Mouse (Mus musculus): ENCODE data around the gene Erbb4. TPM values are rescaled to one million over a fixed set of nuclear protein-coding genes. Genes with fewer than 3 reads are reported as not detected.
A peak's percentile ranks its signal among the peaks of the same experiment; 100 is the strongest.

Gene Erbb4
- polyA plus RNA-seq, 1 experiment from 2014 or later, result 10.3 TPM

DNA sequence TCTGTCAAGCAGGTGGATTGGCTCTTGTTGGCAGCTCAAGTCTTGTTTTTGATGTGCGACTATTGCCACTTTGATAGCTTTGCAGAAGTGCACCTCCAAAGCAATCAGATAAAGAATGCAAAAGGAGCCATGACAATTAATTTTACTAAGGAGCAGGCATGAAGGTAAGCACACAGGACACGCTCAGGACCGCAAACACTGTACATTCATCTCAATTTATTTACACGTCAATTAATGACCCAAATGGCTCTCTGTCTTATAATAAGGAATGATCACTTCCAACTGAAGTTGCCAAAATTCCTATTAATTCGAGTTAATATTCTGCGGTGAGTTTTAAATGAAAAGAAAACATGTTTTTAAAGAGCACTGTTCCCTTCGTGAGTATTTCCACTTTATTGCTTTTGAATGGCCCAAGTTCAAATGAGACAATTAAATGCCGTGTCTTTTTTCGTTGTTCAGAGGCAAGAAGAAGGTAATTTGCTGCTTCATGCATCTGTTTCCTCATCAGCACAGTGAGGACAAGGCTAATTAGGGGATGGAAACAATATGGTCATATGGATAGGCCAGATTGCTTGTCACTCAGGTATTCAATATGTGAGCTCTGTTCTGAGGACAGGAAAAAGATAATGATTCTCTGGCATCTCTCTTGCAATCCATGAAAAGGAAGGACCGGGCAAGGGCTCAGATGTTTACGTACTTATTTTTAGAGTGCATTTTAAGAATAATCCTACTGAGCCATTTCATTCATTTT lies 61.5 kb downstream of the Erbb4 start:
- no peaks in the 10 kb centered on the region for H3K27me3 ChIP-seq
- CTCF ChIA-PET, result no interaction called here
- TF ChIP-seq CTCF (IDR thresholded peaks at IDR 0.05), result no peak
- in situ Hi-C loops (cut with MboI; ENCODE audit: low pct_unique_long_range_greater_than_20kb), result no loop called here
- no peak for ATAC-seq
- DNase-seq (ENCODE audit: low read depth, low spot score), result no peak
- POLR2A ChIA-PET, result no interaction called here

DNA sequence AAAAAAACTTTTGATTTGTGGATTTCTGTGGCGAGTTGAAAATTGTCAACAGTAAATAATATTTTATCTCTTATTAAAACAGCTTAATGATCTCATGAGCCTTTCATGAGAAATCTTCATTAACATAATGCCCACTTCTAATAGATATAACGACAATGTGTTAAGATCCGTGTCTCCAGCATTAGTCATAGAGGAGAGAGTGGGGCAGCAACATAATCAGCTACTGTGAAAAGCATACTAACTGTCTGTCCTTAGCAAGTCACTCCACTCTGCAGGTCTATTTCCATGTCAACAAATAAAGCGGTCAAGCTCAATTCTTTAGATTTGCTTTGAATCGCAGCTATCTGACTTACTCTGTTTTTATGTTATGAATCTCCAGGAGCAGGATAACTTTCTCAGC lies 80.0 kb downstream of the Erbb4 start:
- CTCF ChIA-PET, result no interaction called here
- POLR2A ChIA-PET, result no interaction called here
- no peak for DNase-seq (ENCODE audit: low read depth, low spot score)
- H3K27me3 ChIP-seq, result no peaks in the 10 kb centered on the region
- in situ Hi-C loops (cut with MboI; ENCODE audit: low pct_unique_long_range_greater_than_20kb), result loop anchor here (5.0 kb wide), 1 partner anchor 79 kb away; the partner anchor contains the start of gene Erbb4
- no peak for ATAC-seq
- no peak for TF ChIP-seq CTCF (IDR thresholded peaks at IDR 0.05)

DNA sequence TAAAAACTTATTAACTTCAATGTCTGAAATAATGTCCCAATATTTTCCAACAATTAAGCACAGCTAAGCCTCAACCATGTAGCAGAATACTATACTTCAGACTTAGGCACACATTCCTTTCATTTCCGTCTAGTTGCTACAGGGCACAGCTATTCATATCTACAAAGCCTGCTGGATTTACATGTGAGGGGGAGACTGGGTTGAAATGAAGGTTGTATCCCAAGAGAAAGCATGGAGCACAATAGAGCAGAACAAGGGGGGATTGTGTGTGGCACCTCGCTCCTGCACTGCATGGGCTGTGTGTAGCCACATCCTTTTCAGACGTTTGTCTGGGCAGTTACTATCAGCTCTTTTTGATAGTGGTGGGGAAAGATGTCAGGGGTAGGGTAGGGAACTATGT lies 83.0 kb downstream of the Erbb4 start:
- ChIA-PET POLR2A (interaction anchor here (1.0 kb wide), 2 partner anchors 81 to 83 kb away, joined by 3 to 5 read pairs; partner anchors contain the start of gene Erbb4), CTCF (interaction anchor here (0.8 to 1.0 kb wide), 2 partner anchors 9 to 28 kb away, joined by 3 read pairs; no protein-coding TSS in a partner anchor)
- DNase-seq (ENCODE audit: low read depth, low spot score), result peak; percentile 73
- H3K27me3 ChIP-seq, result no peaks in the 10 kb centered on the region
- peak; percentile 91 for ATAC-seq
- in situ Hi-C loops (cut with MboI; ENCODE audit: low pct_unique_long_range_greater_than_20kb), result loop anchor here (5.0 kb wide), 1 partner anchor 82 kb away; the partner anchor contains the start of gene Erbb4
- no peak for TF ChIP-seq CTCF (IDR thresholded peaks at IDR 0.05)

GRCm38 (mm10) chr1:69023157-69023925 lies 84.5 kb downstream of the Erbb4 start:
- H3K27me3 ChIP-seq, result no peaks in the 10 kb centered on the region
- CTCF ChIA-PET, result interaction anchor here (0.6 kb wide), 1 partner anchor 191 kb away, joined by 3 read pairs; no protein-coding TSS in a partner anchor
- TF ChIP-seq CTCF (IDR thresholded peaks at IDR 0.05), result no peak
- in situ Hi-C loops (cut with MboI; ENCODE audit: low pct_unique_long_range_greater_than_20kb), result no loop called here
- DNase-seq (ENCODE audit: low read depth, low spot score), result peak; percentile 71
- POLR2A ChIA-PET, result no interaction called here
- peak; percentile 52 for ATAC-seq

DNA sequence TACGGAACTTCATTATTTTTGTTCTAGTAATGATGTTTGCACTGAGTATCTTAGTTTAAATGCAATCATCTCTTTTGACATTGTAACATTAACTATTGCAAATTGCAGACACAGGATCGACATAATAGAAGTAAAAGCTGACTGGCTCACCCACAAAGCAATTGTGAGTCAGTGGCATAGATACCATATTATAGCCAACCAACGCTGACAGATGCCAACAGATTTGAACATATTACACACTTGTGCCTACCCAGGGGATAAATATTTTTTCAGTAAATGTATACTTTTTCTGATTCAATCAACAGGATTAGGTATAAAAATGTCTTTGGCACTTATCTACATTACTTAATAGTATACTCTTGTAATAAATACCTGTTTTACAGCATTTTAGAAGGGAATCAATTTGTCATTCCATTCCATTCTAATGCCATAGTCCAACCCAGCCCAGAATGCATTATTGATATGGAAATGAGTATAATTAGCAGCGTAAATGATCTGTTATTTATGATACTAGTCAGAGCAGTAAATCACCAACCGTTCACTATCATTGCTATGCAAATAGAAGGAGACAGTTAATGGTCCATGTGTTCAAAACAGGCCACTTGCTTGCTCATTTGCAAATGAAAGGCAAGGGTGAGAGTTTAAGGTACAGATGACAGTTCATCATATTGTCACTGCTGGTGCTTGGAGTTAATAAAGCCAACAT lies 97.9 kb downstream of the Erbb4 start:
- no peaks in the 10 kb centered on the region for H3K27me3 ChIP-seq
- TF ChIP-seq CTCF (IDR thresholded peaks at IDR 0.05), result no peak
- ATAC-seq (no peak), DNase-seq (ENCODE audit: low read depth, low spot score) (no peak)
- in situ Hi-C loops (cut with MboI; ENCODE audit: low pct_unique_long_range_greater_than_20kb), result no loop called here
- ChIA-PET POLR2A (no interaction called here), CTCF (no interaction called here)

DNA sequence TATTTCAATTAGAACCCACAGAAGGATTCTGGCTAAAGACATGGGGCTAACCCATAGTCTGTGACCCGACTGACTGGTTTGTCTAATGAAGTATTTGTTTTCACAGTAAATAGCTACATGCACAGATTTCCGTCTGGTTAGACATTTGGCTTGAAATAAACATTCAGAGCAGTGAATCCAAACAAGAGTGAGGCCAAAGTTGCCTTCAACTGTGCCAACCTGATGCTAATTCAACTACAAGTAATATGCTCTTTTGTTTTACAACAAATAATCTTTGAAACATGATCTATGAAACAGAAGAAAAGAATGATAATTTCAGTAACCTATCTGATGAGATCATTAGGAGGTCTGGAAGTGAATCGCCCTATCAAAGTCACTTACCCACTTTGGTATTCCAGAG lies 106.5 kb downstream of the Erbb4 start:
- CTCF ChIA-PET, result interaction anchor here (1.2 to 1.4 kb wide), 2 partner anchors 13 to 137 kb away, joined by 3 read pairs; no protein-coding TSS in a partner anchor
- DNase-seq (ENCODE audit: low read depth, low spot score), result no peak
- in situ Hi-C loops (cut with MboI; ENCODE audit: low pct_unique_long_range_greater_than_20kb), result no loop called here
- no peak for ATAC-seq
- POLR2A ChIA-PET, result no interaction called here
- no peak for TF ChIP-seq CTCF (IDR thresholded peaks at IDR 0.05)
- no peaks in the 10 kb centered on the region for H3K27me3 ChIP-seq

DNA sequence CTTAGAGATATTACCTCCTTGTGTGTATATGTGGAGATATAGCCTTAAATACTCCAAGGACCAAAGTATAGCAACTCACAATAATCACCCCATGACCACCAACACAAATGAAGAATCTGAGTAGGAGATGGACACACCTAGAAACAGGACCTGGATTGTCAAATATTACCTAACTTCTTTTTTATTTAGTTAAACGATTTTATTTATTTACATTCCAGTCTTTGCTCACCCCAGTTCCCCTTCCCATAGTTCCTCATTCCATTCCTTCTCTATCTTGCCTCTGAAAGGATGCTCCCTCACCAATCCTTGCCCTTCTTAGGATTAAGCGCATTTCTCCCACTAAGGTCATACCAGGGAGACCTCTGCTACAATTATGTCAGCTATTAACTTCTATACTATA lies 128.6 kb downstream of the Erbb4 start:
- no peak for ATAC-seq
- DNase-seq (ENCODE audit: low read depth, low spot score), result no peak
- no peaks in the 10 kb centered on the region for H3K27me3 ChIP-seq
- ChIA-PET POLR2A (no interaction called here), CTCF (no interaction called here)
- TF ChIP-seq CTCF (IDR thresholded peaks at IDR 0.05), result no peak
- in situ Hi-C loops (cut with MboI; ENCODE audit: low pct_unique_long_range_greater_than_20kb), result no loop called here

DNA sequence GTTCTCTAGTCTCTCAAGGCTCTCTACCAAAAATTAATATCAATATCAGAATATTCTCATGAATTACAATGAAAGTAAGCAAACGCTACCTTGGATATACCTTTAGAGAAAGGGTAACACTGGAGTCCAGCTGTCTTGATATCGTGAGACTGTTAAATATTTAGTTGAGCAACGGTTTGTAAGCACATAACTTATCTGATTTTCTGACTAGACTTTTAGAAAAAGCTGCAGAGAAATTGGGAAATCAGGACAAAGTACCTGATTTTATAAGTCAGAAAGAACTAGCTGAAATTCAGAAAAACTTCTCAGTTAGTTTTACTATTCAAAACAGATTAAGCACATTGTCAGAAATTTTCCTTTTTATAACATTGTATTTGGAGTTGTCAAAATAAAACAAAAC lies 129.3 kb downstream of the Erbb4 start:
- no peak for ATAC-seq
- ChIA-PET CTCF (no interaction called here), POLR2A (interaction anchor here (0.6 kb wide), 1 partner anchor 46 kb away, joined by 3 read pairs; no protein-coding TSS in a partner anchor)
- H3K27me3 ChIP-seq, result no peaks in the 10 kb centered on the region
- no peak for DNase-seq (ENCODE audit: low read depth, low spot score)
- TF ChIP-seq CTCF (IDR thresholded peaks at IDR 0.05), result no peak
- in situ Hi-C loops (cut with MboI; ENCODE audit: low pct_unique_long_range_greater_than_20kb), result no loop called here

DNA sequence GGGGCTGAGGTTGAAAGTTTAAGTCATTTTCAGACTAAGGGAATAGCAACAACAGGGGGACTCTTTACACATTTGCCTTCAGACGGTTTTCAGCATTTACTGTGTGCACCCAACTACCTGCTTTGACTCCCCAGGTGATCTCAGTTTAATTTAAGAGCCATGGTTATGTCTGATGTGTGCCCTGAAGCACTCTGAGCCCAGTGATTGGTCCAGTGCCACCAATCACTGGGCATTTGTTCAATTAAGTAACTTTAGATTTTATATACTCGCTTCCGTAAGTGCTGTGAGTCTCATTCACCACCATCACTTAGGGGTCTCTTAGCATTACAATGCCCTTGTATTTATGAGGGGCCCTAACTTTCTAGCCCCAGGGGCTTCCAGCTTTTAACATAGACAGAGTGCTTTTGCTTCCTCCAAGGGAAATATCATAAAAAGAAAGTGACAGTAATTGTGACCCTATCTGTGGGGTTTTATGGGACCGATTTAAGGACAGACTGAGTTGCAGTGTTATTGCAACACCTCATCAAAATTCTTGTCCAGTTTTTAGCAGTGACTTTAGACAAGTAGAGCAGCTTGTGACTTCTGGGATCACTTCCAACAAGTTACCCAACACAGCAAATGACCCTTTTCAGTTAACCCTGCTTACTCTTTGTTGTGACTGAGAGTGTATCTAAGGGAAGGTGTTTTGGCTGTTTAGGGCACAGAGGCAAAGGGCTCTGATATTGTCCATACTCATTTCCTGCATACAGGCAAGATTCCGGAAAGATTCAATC lies 134.3 kb downstream of the Erbb4 start:
- no peak for ATAC-seq

GRCm38 (mm10) chr1:68964127-68964526 lies 143.7 kb downstream of the Erbb4 start:
- no peak for ATAC-seq
- no peak for TF ChIP-seq CTCF (IDR thresholded peaks at IDR 0.05)
- in situ Hi-C loops (cut with MboI; ENCODE audit: low pct_unique_long_range_greater_than_20kb), result no loop called here
- POLR2A ChIA-PET, result no interaction called here
- H3K27me3 ChIP-seq, result no peaks in the 10 kb centered on the region
- CTCF ChIA-PET, result interaction anchor here (0.7 to 1.4 kb wide), 2 partner anchors 125 to 216 kb away, joined by 3 read pairs; no protein-coding TSS in a partner anchor
- DNase-seq (ENCODE audit: low read depth, low spot score), result no peak

More for the DNA sequence above, 134.3 kb downstream of the Erbb4 start:
- in situ Hi-C loops (cut with MboI; ENCODE audit: low pct_unique_long_range_greater_than_20kb), result no loop called here
- POLR2A ChIA-PET, result interaction anchor here (0.9 to 1.2 kb wide), 3 partner anchors 19 to 61 kb away, joined by 3 read pairs; no protein-coding TSS in a partner anchor
- CTCF ChIA-PET, result interaction anchor here (2.4 kb wide), 1 partner anchor 49 kb away, joined by 5 read pairs; no protein-coding TSS in a partner anchor
- no peak for TF ChIP-seq CTCF (IDR thresholded peaks at IDR 0.05)
- peak; percentile 25 for DNase-seq (ENCODE audit: low read depth, low spot score)
- H3K27me3 ChIP-seq, result no peaks in the 10 kb centered on the region
